Mouse (Mus musculus) neural tube, embryonic 14.5 days (tissue): ENCODE data around the gene St3gal4. TPM values are rescaled to one million over a fixed set of nuclear protein-coding genes. Genes with fewer than 3 reads are reported as not detected.

Experiments
- ATAC-seq: fragments of 200-750 bp; cut with Nextera tagmentation; 2 replicates; pipeline ENCODE4 v1.8.0; 2017; ENCODE audit warnings: low read depth, mild to moderate bottlenecking, moderate TSS enrichment, moderate library complexity
- H3K27ac ChIP-seq: fragments of 300-500 bp; sonication (generic); 2 replicates; pipeline ENCODE4 v1.5.1; 2014; ENCODE audit warnings: low read depth, mild to moderate bottlenecking, control low read depth, low read length, moderate library complexity, mixed read lengths
- H3K27me3 ChIP-seq: fragments of 300-500 bp; sonication (generic); 2 replicates; pipeline ENCODE4 v1.6.1; 2014; ENCODE audit warnings: low read length; ENCODE audit not compliant: control insufficient read depth, insufficient read depth
- H3K36me3 ChIP-seq: fragments of 300-500 bp; sonication (generic); 2 replicates; pipeline ENCODE4 v1.6.1; 2014; ENCODE audit warnings: low read length, mixed read lengths; ENCODE audit not compliant: control insufficient read depth, insufficient read depth
- H3K4me1 ChIP-seq: fragments of 300-500 bp; sonication (generic); 2 replicates; pipeline ENCODE4 v1.6.1; 2014; ENCODE audit warnings: low read length; ENCODE audit not compliant: control insufficient read depth, insufficient read depth
- H3K4me2 ChIP-seq: fragments of 300-500 bp; sonication (generic); 2 replicates; pipeline ENCODE4 v1.6.1; 2014; ENCODE audit warnings: mild to moderate bottlenecking, low read depth, low read length, control low read depth
- H3K4me3 ChIP-seq: fragments of 300-500 bp; sonication (generic); 2 replicates; pipeline ENCODE4 v1.5.1; 2014; ENCODE audit warnings: low read depth, low read length, control low read depth, mixed read lengths
- H3K9ac ChIP-seq: fragments of 300-500 bp; sonication (generic); replicated peaks from 2 replicates; pipeline ENCODE4 v1.6.1; 2014; ENCODE audit warnings: low read depth, mild to moderate bottlenecking, control low read depth, low read length, mixed read lengths
- H3K9me3 ChIP-seq: fragments of 300-500 bp; sonication (generic); 2 replicates; pipeline ENCODE4 v1.6.1; 2016; ENCODE audit warnings: low read length; ENCODE audit not compliant: control insufficient read depth
- WGBS: fragments of 180-500 bp; shearing (Covaris S2); extraction: QIAGEN DNeasy Blood & Tissue Kit; methylation state at CpG from one replicate; pipeline ENCODE4 v1.1.7; 2014; 5-methylcytosine and 5-hydroxymethylcytosine counted together
- polyA plus RNA-seq: library from polyadenylated mRNA; unstranded; fragments of >200 nt; fragmentation: Nextera tagmentation; extraction: Ambion mirVana; gene quantifications from 2 replicates; pipeline ENCODE4 v1.2.1, GENCODE M21; 2014

The St3gal4 gene
- 8.9 and 10.6 TPM in 2 replicates for polyA plus RNA-seq

DNA sequence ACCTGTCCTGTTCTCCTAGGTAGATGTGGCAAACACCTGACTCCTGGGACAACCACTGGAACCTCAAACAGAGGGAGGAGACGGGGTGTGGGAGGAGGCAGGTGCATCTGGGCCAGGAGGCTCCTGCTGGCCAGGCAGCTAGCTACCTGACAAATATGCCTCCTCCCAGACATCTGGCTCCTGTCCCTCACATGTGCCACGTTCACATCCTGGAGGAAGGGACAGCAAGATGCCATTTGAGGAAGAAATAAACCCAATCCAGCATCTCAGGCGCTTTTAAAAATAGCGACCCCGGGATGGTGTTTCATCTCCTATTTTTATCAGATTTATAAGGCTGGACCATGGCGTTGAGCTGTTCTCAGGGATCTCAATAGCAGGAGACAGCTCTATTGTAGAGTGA lies at the start of gene St3gal4:
Gene St3gal4 (minus strand): TSS at position 101 of the 400 bp plus-strand sequence.
- H3K9me3 ChIP-seq = no peaks in the 10 kb centered on the region
- H3K4me2 ChIP-seq = no peak within 1 kb of the TSS
- no peaks in the 10 kb centered on the region for H3K36me3 ChIP-seq
- no peaks in the 10 kb centered on the region for H3K27me3 ChIP-seq
- H3K9ac ChIP-seq = no peak within 1 kb of the TSS
- no peak for ATAC-seq
- 87% methylated on average over 6 of the region's 6 CpGs for WGBS
- H3K27ac ChIP-seq = no peak within 1 kb of the TSS
- H3K4me1 ChIP-seq = peaks cover 11% of the 10 kb centered on the region; the same call in 1 of the 2 replicates
- no peak within 1 kb of the TSS for H3K4me3 ChIP-seq

DNA sequence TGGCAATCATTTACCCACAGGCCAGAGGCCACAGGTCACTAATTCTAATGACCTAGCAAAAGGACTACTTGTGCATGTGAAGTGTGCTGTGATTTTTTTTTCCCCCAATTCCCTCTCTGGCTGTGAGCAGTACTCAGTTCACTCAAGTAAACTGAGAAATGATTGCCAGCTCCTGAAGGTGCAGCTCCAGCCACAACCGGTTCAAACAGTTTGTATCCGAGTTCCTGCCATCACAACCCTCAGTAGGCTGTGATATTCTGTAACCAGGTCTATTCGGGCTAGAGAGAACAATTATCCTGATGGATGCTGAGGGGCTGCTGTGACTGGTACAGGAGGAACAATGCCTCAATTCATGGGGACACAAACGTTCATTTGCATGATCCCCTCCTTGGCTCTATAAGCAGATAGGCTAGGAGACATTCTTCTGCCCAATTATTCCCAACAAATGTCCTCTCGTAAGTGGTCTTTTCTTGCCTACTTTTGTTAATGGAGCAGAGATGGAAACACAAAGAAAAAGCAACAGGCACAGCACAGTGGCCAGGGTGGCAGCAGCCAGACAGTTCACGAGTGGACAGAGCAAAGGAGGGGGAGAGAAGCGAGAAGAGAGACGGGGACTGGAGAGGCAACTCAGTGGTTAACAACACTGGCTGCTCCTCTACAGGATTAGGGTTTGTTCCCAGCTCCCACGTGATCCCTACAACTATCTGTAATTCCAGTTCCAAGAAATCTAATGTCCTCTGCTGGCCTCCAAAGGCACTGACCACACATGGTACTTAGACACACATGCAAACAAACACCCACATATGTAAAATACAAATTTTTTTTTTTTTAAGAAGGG lies 47.9 kb upstream of the St3gal4 start:
- H3K36me3 ChIP-seq = no peaks in the 10 kb centered on the region; the same call in 1 of the 2 replicates
- H3K4me3 ChIP-seq = no peak overlapping the region
- H3K9ac ChIP-seq = no peak overlapping the region
- peak; percentile 48; the same call in 1 of the 2 replicates for ATAC-seq
- H3K4me1 ChIP-seq = no peaks in the 10 kb centered on the region
- 17% methylated on average over 9 of the region's 9 CpGs for WGBS
- no peaks in the 10 kb centered on the region for H3K27me3 ChIP-seq
- H3K9me3 ChIP-seq = no peaks in the 10 kb centered on the region
- H3K4me2 ChIP-seq = no peak overlapping the region
- no peak overlapping the region for H3K27ac ChIP-seq

DNA sequence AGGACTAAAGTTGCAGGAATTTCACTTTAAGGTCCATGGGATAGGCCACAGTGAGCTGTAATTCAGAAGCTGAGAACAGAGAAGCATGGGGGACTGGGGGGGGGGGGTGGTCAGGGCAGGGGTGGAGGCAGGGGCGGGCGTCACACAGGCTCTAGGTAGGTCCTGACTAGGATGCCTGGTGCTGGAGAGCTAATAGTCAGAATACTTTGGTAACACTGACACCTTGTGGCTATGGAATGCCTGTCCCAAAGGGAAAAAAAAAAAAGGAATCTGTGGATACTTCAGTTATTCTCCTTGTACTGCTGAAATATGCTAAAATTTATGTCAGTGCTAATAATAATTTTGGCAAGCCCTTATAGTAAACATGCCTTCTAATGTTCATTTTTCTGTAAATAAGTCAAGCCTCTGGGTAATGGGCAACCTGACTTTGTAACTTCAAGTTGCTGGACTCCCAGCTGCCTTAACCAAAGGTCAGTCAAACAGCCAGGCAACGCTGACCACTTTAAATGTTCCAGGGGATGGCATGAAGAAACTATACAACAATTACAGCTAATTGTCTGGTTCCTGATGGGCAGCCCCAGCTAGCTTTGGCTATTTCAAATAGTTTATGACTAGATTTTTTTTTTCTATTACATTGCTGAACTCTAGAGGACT lies 47.2 kb upstream of the St3gal4 start:
- no peaks in the 10 kb centered on the region; the same call in 1 of the 2 replicates for H3K36me3 ChIP-seq
- H3K27ac ChIP-seq = no peak overlapping the region
- no peak overlapping the region for H3K9ac ChIP-seq
- peak; percentile 72; the same call in 1 of the 2 replicates for ATAC-seq
- H3K4me2 ChIP-seq = no peak overlapping the region
- no peaks in the 10 kb centered on the region for H3K27me3 ChIP-seq
- WGBS = 22% methylated on average over 3 of the region's 3 CpGs
- no peak overlapping the region for H3K4me3 ChIP-seq
- H3K9me3 ChIP-seq = no peaks in the 10 kb centered on the region
- no peaks in the 10 kb centered on the region for H3K4me1 ChIP-seq

GRCm38 (mm10) chr9:35164142-35164874 lies 45.2 kb upstream of the St3gal4 start:
- Histone ChIP-seq H3K27ac (no peak overlapping the region), H3K4me1 (no peaks in the 10 kb centered on the region), H3K9ac (no peak overlapping the region), H3K4me2 (no peak overlapping the region), H3K9me3 (no peaks in the 10 kb centered on the region), H3K4me3 (no peak overlapping the region), H3K36me3 (no peaks in the 10 kb centered on the region), H3K27me3 (no peaks in the 10 kb centered on the region)
- WGBS = 82% methylated on average over 5 of the region's 5 CpGs
- ATAC-seq = no peak

GRCm38 (mm10) chr9:35163011-35163690 lies 44.1 kb upstream of the St3gal4 start:
- Histone ChIP-seq H3K27me3 (no peaks in the 10 kb centered on the region), H3K4me3 (no peak overlapping the region), H3K9me3 (no peaks in the 10 kb centered on the region), H3K27ac (no peak overlapping the region), H3K36me3 (no peaks in the 10 kb centered on the region), H3K9ac (no peak overlapping the region), H3K4me2 (no peak overlapping the region), H3K4me1 (no peaks in the 10 kb centered on the region)
- no peak for ATAC-seq
- 94% methylated on average over 11 of the region's 11 CpGs for WGBS

GRCm38 (mm10) chr9:35161721-35162120 lies 42.7 kb upstream of the St3gal4 start:
- Histone ChIP-seq H3K27ac (no peak overlapping the region), H3K4me1 (no peaks in the 10 kb centered on the region), H3K4me3 (no peak overlapping the region), H3K27me3 (no peaks in the 10 kb centered on the region), H3K4me2 (no peak overlapping the region), H3K9me3 (no peaks in the 10 kb centered on the region), H3K9ac (no peak overlapping the region), H3K36me3 (no peaks in the 10 kb centered on the region)
- ATAC-seq = no peak
- WGBS = 89% methylated on average over 7 of the region's 7 CpGs

DNA sequence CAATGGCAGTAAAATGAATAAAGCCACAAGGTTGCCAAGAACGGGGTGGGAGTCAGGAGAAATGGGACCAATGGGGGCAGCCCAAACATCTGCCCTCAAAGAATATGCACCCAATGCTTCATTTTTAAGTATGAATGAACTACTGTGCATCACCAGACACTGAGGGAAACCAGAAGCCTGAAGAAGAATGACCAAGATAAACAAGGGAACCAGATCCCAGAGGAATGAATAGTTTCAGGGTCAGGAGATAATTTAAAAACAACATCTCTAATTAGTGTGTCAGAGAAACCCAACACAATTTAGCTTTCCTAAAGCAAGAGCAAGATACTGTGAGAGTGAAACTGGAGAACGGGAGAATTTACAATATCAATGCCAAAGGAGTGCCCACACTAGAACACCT lies 41.6 kb upstream of the St3gal4 start:
- no peak overlapping the region for H3K27ac ChIP-seq
- H3K9me3 ChIP-seq = no peaks in the 10 kb centered on the region
- no peak overlapping the region for H3K9ac ChIP-seq
- no peak overlapping the region for H3K4me2 ChIP-seq
- no peaks in the 10 kb centered on the region for H3K36me3 ChIP-seq
- no peaks in the 10 kb centered on the region for H3K4me1 ChIP-seq
- no peak for ATAC-seq
- 81% methylated on average over 2 of the region's 2 CpGs for WGBS
- H3K27me3 ChIP-seq = no peaks in the 10 kb centered on the region
- H3K4me3 ChIP-seq = no peak overlapping the region

DNA sequence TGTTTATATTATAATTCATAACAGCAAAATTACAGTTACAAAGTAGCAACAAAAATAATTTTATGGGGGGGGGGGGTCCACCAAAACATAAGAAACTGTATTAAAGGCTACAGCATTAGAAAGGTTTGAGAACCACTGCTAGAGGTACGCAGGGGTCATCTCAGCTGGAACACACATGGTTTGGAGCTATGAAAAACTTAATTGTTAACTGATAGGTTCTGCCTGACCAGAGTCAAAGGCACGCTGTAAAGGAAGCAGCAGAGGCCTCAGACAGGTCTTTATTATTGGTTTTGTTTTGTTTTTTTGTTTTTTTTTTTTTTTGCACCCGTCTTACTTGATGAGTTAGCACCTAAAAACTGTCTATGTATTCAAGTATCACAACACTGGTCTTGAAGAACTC lies 39.4 kb upstream of the St3gal4 start:
- 88% methylated on average over 3 of the region's 3 CpGs for WGBS
- Histone ChIP-seq H3K4me1 (no peaks in the 10 kb centered on the region), H3K9ac (no peak overlapping the region), H3K4me2 (no peak overlapping the region), H3K9me3 (no peaks in the 10 kb centered on the region), H3K36me3 (no peaks in the 10 kb centered on the region), H3K27ac (no peak overlapping the region), H3K27me3 (no peaks in the 10 kb centered on the region), H3K4me3 (no peak overlapping the region)
- ATAC-seq = no peak
